Mouse (Mus musculus) heart, postnatal 0 days (tissue): ENCODE measurements around the gene Bex1.

Experiments used
- CTCF ChIP-seq: IDR thresholded peaks from 2 replicates; pipeline ENCODE4 v1.5.1; 2016; ENCODE audit warnings: antibody characterized with exemption, control low read depth, low read depth
- EP300 ChIP-seq: IDR thresholded peaks from 2 replicates; pipeline ENCODE4 v1.6.1; 2016; ENCODE audit warnings: antibody characterized with exemption, low read depth

DNA sequence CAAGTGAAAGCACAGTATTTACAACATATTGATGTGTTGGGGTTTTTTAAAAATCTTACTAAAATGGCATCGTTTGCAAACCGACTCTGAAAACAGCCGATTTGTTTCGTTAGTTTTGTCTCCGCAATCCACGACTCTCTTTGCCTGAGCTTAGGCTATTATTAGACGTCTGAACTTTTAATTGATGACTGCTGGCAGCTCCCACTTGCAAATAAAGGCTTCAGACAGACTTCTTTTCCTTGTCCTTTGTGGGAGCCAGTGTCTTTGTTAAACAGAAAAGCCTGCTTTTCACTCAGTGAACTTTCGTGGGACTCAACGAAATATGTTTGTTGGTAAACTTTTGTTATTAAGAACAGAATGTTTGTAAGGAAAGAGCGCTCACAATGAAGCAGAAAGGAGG lies 42.5 kb downstream of the Bex1 start:
- no peak for TF ChIP-seq CTCF
- no peak for TF ChIP-seq EP300
